Mouse (Mus musculus) MEL (cell line): ENCODE data around the gene Steap3. TPM values are rescaled to one million over a fixed set of nuclear protein-coding genes. Genes with fewer than 3 reads are reported as not detected.
A peak's percentile ranks its signal among the peaks of the same experiment; 100 is the strongest.

ENCODE experiments used
- DNase-seq: peaks from one replicate; pipeline ENCODE4 v3.0.0; 2011; ENCODE audit warnings: low read depth, low spot score
- H3K27ac ChIP-seq: 2 replicates; pipeline ENCODE4 v1.5.1; 2012; ENCODE audit warnings: low read depth, mild to moderate bottlenecking, control low read depth, low read length, moderate library complexity; ENCODE audit not compliant: control insufficient read depth
- H3K27me3 ChIP-seq, 2 experiments: fragments of 150-350 bp in 1 of 2; sonication (generic) in 1 of 2; 2 replicates each; pipeline ENCODE4 v1.6.1; 2012; ENCODE audit warnings: low read length in 2 of 2, mild to moderate bottlenecking in 2 of 2, improper control_type of control experiment in 1 of 2, moderate library complexity in 1 of 2; ENCODE audit not compliant: insufficient read depth in 2 of 2, control insufficient read depth in 1 of 2
- H3K36me3 ChIP-seq, 2 experiments: 2 replicates each; pipeline ENCODE4 v1.6.1; 2012 to 2014; ENCODE audit warnings: low read length in 2 of 2, improper control_type of control experiment in 1 of 2, inconsistent platforms in 1 of 2, mild to moderate bottlenecking in 1 of 2; ENCODE audit not compliant: insufficient read depth in 2 of 2, control insufficient read depth in 1 of 2
- H3K4me1 ChIP-seq, 2 experiments: fragments of 150-350 bp in 1 of 2; sonication (generic) in 1 of 2; 2 replicates each; pipeline ENCODE4 v1.6.1; 2012; ENCODE audit warnings: low read length in 2 of 2, improper control_type of control experiment in 1 of 2, mild to moderate bottlenecking in 1 of 2; ENCODE audit not compliant: insufficient read depth in 2 of 2, control insufficient read depth in 1 of 2
- H3K4me3 ChIP-seq, 2 experiments: fragments of 150-350 bp in 1 of 2; sonication (generic) in 1 of 2; 2 replicates each; pipeline ENCODE4 v1.5.1; 2012; ENCODE audit warnings: low read depth in 2 of 2, low read length in 2 of 2, mild to moderate bottlenecking in 2 of 2, moderate library complexity in 2 of 2, control low read depth in 1 of 2, improper control_type of control experiment in 1 of 2; ENCODE audit not compliant: control insufficient read depth in 1 of 2, insufficient read depth in 1 of 2
- H3K79me2 ChIP-seq: 2 replicates; pipeline ENCODE4 v1.6.1; 2012; ENCODE audit warnings: mild to moderate bottlenecking, low read length, moderate library complexity; ENCODE audit not compliant: control insufficient read depth, poor library complexity, insufficient read depth
- H3K9ac ChIP-seq: 2 replicates; pipeline ENCODE4 v1.6.1; 2012; ENCODE audit warnings: low read depth, mild to moderate bottlenecking, control low read depth, low read length, moderate library complexity; ENCODE audit not compliant: control insufficient read depth, poor library complexity, severe bottlenecking
- H3K9me3 ChIP-seq: fragments of 150-350 bp; sonication (generic); replicated peaks from 2 replicates; pipeline ENCODE4 v1.6.1; 2012; ENCODE audit warnings: mild to moderate bottlenecking, low read length, improper control_type of control experiment, moderate library complexity; ENCODE audit not compliant: insufficient read depth
- BHLHE40 ChIP-seq: IDR thresholded peaks from 2 replicates; pipeline ENCODE4 v1.6.1; 2012; ENCODE audit warnings: low read depth, mild to moderate bottlenecking, inconsistent platforms, low read length, improper control_type of control experiment, borderline replicate concordance
- CHD1 ChIP-seq: IDR thresholded peaks from 2 replicates; pipeline ENCODE4 v1.6.1; 2012; ENCODE audit warnings: low read depth, mild to moderate bottlenecking, inconsistent platforms, low read length, improper control_type of control experiment
- CHD2 ChIP-seq: IDR thresholded peaks from 2 replicates; pipeline ENCODE4 v1.6.1; 2011; ENCODE audit warnings: low read length, improper control_type of control experiment
- CTCF ChIP-seq, 3 experiments: IDR thresholded peaks in 2 of 3; conservative IDR thresholded peaks in 1 of 3; 2 replicates each; pipeline ENCODE4 v1.5.1; 2011 to 2012; ENCODE audit warnings: low read length in 3 of 3, low read depth in 2 of 3, mild to moderate bottlenecking in 2 of 3, improper control_type of control experiment in 1 of 3, inconsistent platforms in 1 of 3, mixed read lengths in 1 of 3, moderate library complexity in 1 of 3; ENCODE audit not compliant: control insufficient read depth in 1 of 3, insufficient read depth in 1 of 3, poor library complexity in 1 of 3, severe bottlenecking in 1 of 3
- E2F4 ChIP-seq: IDR thresholded peaks from 2 replicates; pipeline ENCODE4 v1.6.1; 2011; ENCODE audit warnings: low read depth, low read length, improper control_type of control experiment, borderline replicate concordance
- GATA1 ChIP-seq: IDR thresholded peaks from 2 replicates; pipeline ENCODE4 v1.6.1; 2011; ENCODE audit warnings: low read depth, low read length, improper control_type of control experiment
- JUND ChIP-seq: IDR thresholded peaks from 2 replicates; pipeline ENCODE4 v1.6.1; 2011; ENCODE audit warnings: low read depth, mild to moderate bottlenecking, improper control_type of control experiment, low read length
- KAT2A ChIP-seq: conservative IDR thresholded peaks from 2 replicates; pipeline ENCODE4 v1.6.1; 2012; ENCODE audit warnings: low read depth, low read length, improper control_type of control experiment, inconsistent platforms
- MAFK ChIP-seq: IDR thresholded peaks from 2 replicates; pipeline ENCODE4 v1.6.1; 2011; ENCODE audit warnings: low read depth, mild to moderate bottlenecking, low read length, improper control_type of control experiment, borderline replicate concordance
- MAZ ChIP-seq: IDR thresholded peaks from 2 replicates; pipeline ENCODE4 v1.6.1; 2012; ENCODE audit warnings: low read depth, mild to moderate bottlenecking, inconsistent platforms, low read length, improper control_type of control experiment
- MEF2A ChIP-seq: IDR thresholded peaks from 2 replicates; pipeline ENCODE4 v1.6.1; 2014; ENCODE audit warnings: low read depth, mild to moderate bottlenecking, inconsistent platforms, low read length, improper control_type of control experiment; ENCODE audit not compliant: poor library complexity, insufficient replicate concordance, severe bottlenecking; ENCODE audit errors: extremely low read depth
- MXI1 ChIP-seq: IDR thresholded peaks from 2 replicates; pipeline ENCODE4 v1.6.1; 2011; ENCODE audit warnings: mild to moderate bottlenecking, low read depth, low read length, improper control_type of control experiment
- MYB ChIP-seq: IDR thresholded peaks from 2 replicates; pipeline ENCODE4 v1.6.1; 2011; ENCODE audit warnings: mild to moderate bottlenecking, low read depth, low read length, improper control_type of control experiment
- MYC ChIP-seq: IDR thresholded peaks from 2 replicates; pipeline ENCODE4 v1.6.1; 2011; ENCODE audit warnings: low read depth, mild to moderate bottlenecking, low read length, improper control_type of control experiment, moderate library complexity
- NELFE ChIP-seq: IDR thresholded peaks from 2 replicates; pipeline ENCODE4 v1.6.1; 2011; ENCODE audit warnings: low read depth, low read length, improper control_type of control experiment
- RAD21 ChIP-seq: IDR thresholded peaks from 2 replicates; pipeline ENCODE4 v1.6.1; 2011; ENCODE audit warnings: mild to moderate bottlenecking, low read depth, low read length, improper control_type of control experiment
- SIN3A ChIP-seq: IDR thresholded peaks from 2 replicates; pipeline ENCODE4 v1.6.1; 2012; ENCODE audit warnings: low read length, improper control_type of control experiment, inconsistent platforms
- TAL1 ChIP-seq: IDR thresholded peaks from 2 replicates; pipeline ENCODE4 v1.6.1; 2012; ENCODE audit warnings: mild to moderate bottlenecking, inconsistent platforms, low read length, moderate library complexity, mixed read lengths
- TBP ChIP-seq: IDR thresholded peaks from 2 replicates; pipeline ENCODE4 v1.8.0; 2011; ENCODE audit warnings: low read depth, low read length, improper control_type of control experiment
- TCF12 ChIP-seq: IDR thresholded peaks from 2 replicates; pipeline ENCODE4 v1.6.1; 2014; ENCODE audit warnings: low read depth, mild to moderate bottlenecking, inconsistent platforms, low read length, improper control_type of control experiment, moderate library complexity
- ZC3H11A ChIP-seq: IDR thresholded peaks from 2 replicates; pipeline ENCODE4 v1.6.1; 2012; ENCODE audit warnings: low read depth, mild to moderate bottlenecking, inconsistent platforms, low read length, improper control_type of control experiment
- ZNF384 ChIP-seq: IDR thresholded peaks from 2 replicates; pipeline ENCODE4 v1.6.1; 2012; ENCODE audit warnings: low read depth, mild to moderate bottlenecking, inconsistent platforms, low read length, improper control_type of control experiment
- polyA plus RNA-seq, 2 experiments: library from polyadenylated mRNA; stranded (reverse) in 1 of 2; unstranded in 1 of 2; fragments of >175 nt in 1 of 2; fragments of >200 nt in 1 of 2; gene quantifications; 2 replicates each; pipeline versions ENCODE4 v1.2.1 to v1.2.4; 2012; ENCODE audit warnings: low replicate concordance in 2 of 2, low read depth in 1 of 2; ENCODE audit not compliant: insufficient read length in 2 of 2, insufficient read depth in 1 of 2, missing spikeins in 1 of 2
- total RNA-seq: library from RNA; depleted of rRNA; stranded (reverse); fragments of 300-350 nt; gene quantifications from 2 replicates; pipeline ENCODE4 v1.2.3, GENCODE M21; 2012

Gene Steap3
- total and polyA plus RNA-seq, 3 experiments, result 50.2 to 101 (median 98.2) TPM

- Histone ChIP-seq H3K36me3 (no peaks in the 10 kb centered on the region), H3K9me3 (no peaks in the 10 kb centered on the region), H3K4me3 (no peak overlapping the region), H3K79me2 (no peaks in the 10 kb centered on the region), H3K9ac (no peak overlapping the region), H3K4me1 (no peaks in the 10 kb centered on the region), H3K27me3 (no peaks in the 10 kb centered on the region), H3K27ac (no peak overlapping the region)
- TF ChIP-seq GATA1 (no peak), E2F4 (no peak), BHLHE40 (no peak), ZC3H11A (no peak), MEF2A (no peak), MYB (no peak), MAFK (no peak), MYC (no peak), MXI1 (no peak), CHD2 (no peak), SIN3A (no peak), ZNF384 (no peak), TAL1 (no peak), TCF12 (no peak), NELFE (no peak), MAZ (no peak), TBP (no peak), CHD1 (no peak)
- DNase-seq, result peak; percentile 37
These were observed 102.2 kb downstream of the Steap3 start for GRCm38 (mm10) chr1:120170307-120170706.

- Histone ChIP-seq H3K4me1 (no peaks in the 10 kb centered on the region), H3K36me3 (no peaks in the 10 kb centered on the region), H3K79me2 (no peaks in the 10 kb centered on the region), H3K4me3 (no peak overlapping the region), H3K27me3 (no peaks in the 10 kb centered on the region), H3K9me3 (no peaks in the 10 kb centered on the region), H3K27ac (no peak overlapping the region), H3K9ac (no peak overlapping the region)
- no peak for DNase-seq
- TF ChIP-seq MEF2A (no peak), RAD21 (no peak), CTCF (IDR thresholded peaks at IDR 0.05 in 2 of 3, conservative IDR thresholded peaks at IDR 0.05 in 1 of 3; ENCODE audit: control insufficient read depth in 1 of 3, insufficient read depth in 1 of 3, low read depth in 2 of 3, low read length in 3 of 3, poor library complexity in 1 of 3, severe bottlenecking in 1 of 3) (no peak), MXI1 (no peak), KAT2A (no peak), JUND (no peak)
These were observed 103.8 kb downstream of the Steap3 start for GRCm38 (mm10) chr1:120168674-120169073.
